Mouse (Mus musculus) G1E (cell line): ENCODE measurements around the gene Gm27027. TPM values are rescaled to one million over a fixed set of nuclear protein-coding genes. Genes with fewer than 3 reads are reported as not detected.

ENCODE experiments used
- ATAC-seq: 2 replicates; pipeline ENCODE4 v1.8.0; 2016; ENCODE audit warnings: mild to moderate bottlenecking; ENCODE audit not compliant: insufficient number of reproducible peaks, poor library complexity, low FRiP score, severe bottlenecking; ENCODE audit errors: extremely low read depth
- DNase-seq: peaks from one replicate; pipeline ENCODE4 v3.0.0; 2012; ENCODE audit warnings: low spot score
- H3K27me3 ChIP-seq: 2 replicates; pipeline ENCODE4 v1.6.1; 2012; ENCODE audit warnings: mild to moderate bottlenecking, low read length, inconsistent platforms; ENCODE audit not compliant: insufficient read depth
- H3K36me3 ChIP-seq: replicated peaks from 2 replicates; pipeline ENCODE3; 2012; ENCODE audit warnings: mild to moderate bottlenecking, inconsistent platforms
- H3K4me1 ChIP-seq: 2 replicates; pipeline ENCODE4 v1.6.1; 2012; ENCODE audit warnings: low read depth, low read length, inconsistent platforms, mixed read lengths; ENCODE audit not compliant: insufficient read depth
- H3K4me3 ChIP-seq: 2 replicates; pipeline ENCODE4 v1.5.1; 2012; ENCODE audit warnings: low read depth, mild to moderate bottlenecking, inconsistent platforms, low read length, moderate library complexity, mixed read lengths
- H3K9me3 ChIP-seq: replicated peaks from 2 replicates; pipeline ENCODE4 v1.6.1; 2012; ENCODE audit warnings: inconsistent platforms
- CTCF ChIP-seq: IDR thresholded peaks from 2 replicates; pipeline ENCODE4 v1.5.1; 2012; ENCODE audit warnings: low read depth, low read length, inconsistent platforms, mixed read lengths
- GATA1 ChIP-seq: IDR thresholded peaks from 2 replicates; pipeline ENCODE4 v1.6.1; 2012; ENCODE audit warnings: borderline replicate concordance, low read length, inconsistent platforms, mixed read lengths
- GATA2 ChIP-seq: IDR thresholded peaks from 2 replicates; pipeline ENCODE4 v1.6.1; 2012; ENCODE audit warnings: low read depth, low read length, inconsistent platforms, borderline replicate concordance
- POLR2AphosphoS5 ChIP-seq: IDR thresholded peaks from 2 replicates; pipeline ENCODE4 v1.6.1; 2012; ENCODE audit warnings: low read depth, low read length, inconsistent platforms; ENCODE audit not compliant: insufficient replicate concordance
- TAL1 ChIP-seq: conservative IDR thresholded peaks from 2 replicates; pipeline ENCODE4 v1.6.1; 2012; ENCODE audit warnings: low read depth, low read length, inconsistent platforms, mixed read lengths
- polyA plus RNA-seq: library from polyadenylated mRNA; stranded (reverse); fragments of >175 nt; gene quantifications from 2 replicates; pipeline ENCODE4 v1.2.3, GENCODE M21; 2012
- total RNA-seq, 2 experiments: library from RNA; stranded (forward) in 1 of 2; stranded (reverse) in 1 of 2; fragments of 200-1000 nt in 1 of 2; fragments of >200 nt in 1 of 2; fragmentation: Nextera tagmentation in 1 of 2; gene quantifications; 2 replicates each; pipeline ENCODE4 v1.2.3; 2014 to 2017

Gene Gm27027
- total and polyA plus RNA-seq, 3 experiments, result not detected

DNA sequence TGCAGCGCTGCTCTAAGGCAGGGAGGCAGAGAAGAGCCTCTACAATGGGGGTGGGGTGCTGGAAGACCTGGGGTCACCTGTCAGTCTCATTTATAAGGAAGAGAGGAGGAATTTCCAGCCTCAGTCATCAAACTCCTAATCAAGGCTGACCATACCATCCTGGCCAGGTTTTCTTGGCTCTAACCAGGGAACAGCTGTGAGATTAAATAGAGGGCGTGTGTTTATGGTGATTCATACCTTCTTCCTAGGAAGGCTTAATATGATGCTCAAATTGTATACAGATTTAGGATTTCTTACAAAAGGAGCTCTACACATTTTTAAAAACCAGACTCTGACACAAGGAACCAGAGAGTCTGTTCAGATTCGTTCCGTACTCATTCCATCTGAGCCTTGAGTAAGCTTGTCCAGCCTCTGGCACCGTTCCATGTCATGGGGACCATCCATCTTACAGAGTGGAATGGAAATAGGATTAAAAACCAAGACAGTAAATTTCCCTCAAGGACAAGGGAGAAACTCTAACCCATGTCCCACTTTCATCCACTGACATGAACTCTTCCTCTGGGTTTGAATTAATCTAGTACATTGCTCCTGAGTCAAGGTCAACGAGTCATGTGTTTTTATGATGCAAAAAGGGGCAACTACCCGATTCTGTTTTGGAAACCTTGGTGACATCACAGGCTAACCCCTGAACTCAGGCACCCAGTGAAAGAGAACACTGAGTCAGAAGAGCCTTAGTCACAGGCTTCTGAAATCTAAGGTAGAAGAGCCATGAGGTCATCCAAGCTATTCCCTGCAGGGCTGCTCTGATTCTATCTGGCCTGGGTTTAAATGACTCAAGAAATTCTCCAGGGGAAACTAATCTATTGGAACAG is 16.7 kb downstream of the Gm27027 start:
- ATAC-seq, result no peak
- no peaks in the 10 kb centered on the region for H3K9me3 ChIP-seq
- no peak for DNase-seq

DNA sequence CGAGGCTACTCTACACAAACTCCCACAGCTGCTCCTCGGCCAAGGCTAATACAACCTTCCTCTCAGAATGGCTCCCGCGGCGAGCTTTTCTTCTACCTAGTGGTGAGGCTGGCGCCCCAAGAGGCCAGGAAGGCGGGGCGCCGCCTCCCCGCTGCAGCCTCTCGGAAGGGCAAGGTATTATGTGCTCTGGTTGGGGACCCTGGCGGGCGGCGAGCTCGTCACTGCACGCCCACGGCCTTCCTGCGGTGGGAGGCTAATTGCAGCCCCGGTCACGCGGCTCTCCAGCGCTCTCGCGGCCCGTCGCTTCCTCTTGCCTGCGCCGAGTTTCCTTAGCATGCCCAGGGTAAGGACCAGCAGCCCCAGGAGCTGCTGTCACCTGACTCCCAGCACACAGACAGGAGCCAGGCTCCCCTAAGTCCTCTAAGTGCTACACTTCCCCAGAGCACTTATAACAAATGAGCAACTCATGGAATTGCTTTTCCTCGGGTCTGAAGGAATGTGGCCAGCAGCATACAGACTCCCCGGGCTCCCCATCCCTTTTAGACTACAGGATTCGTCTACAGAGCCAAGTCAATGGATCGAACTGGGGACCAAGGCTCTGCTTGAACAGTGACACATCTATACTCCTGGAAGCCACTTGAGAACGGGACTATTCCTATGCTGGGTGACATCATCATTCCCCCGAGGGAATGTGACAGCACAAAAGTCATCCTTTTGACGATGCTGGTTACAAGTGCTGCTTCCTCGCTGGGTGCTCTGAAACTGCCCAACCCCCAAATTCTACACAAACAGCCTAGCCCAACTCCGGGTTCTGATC is 19.5 kb downstream of the Gm27027 start:
- Histone ChIP-seq H3K27me3 (peaks cover 6% of the 10 kb centered on the region), H3K4me1 (no peaks in the 10 kb centered on the region), H3K36me3 (peaks cover 32% of the 10 kb centered on the region), H3K9me3 (no peaks in the 10 kb centered on the region), H3K4me3 (no peak overlapping the region)
- TF ChIP-seq GATA2 (no peak), GATA1 (no peak), CTCF (no peak), TAL1 (no peak)
- no peak for ATAC-seq
- DNase-seq, result no peak

More for the DNA sequence above, 16.7 kb downstream of the Gm27027 start:
- Histone ChIP-seq H3K4me1 (no peaks in the 10 kb centered on the region), H3K4me3 (no peak overlapping the region), H3K36me3 (peaks cover 59% of the 10 kb centered on the region), H3K27me3 (no peaks in the 10 kb centered on the region)
- TF ChIP-seq TAL1 (no peak), GATA2 (no peak), CTCF (no peak)

DNA sequence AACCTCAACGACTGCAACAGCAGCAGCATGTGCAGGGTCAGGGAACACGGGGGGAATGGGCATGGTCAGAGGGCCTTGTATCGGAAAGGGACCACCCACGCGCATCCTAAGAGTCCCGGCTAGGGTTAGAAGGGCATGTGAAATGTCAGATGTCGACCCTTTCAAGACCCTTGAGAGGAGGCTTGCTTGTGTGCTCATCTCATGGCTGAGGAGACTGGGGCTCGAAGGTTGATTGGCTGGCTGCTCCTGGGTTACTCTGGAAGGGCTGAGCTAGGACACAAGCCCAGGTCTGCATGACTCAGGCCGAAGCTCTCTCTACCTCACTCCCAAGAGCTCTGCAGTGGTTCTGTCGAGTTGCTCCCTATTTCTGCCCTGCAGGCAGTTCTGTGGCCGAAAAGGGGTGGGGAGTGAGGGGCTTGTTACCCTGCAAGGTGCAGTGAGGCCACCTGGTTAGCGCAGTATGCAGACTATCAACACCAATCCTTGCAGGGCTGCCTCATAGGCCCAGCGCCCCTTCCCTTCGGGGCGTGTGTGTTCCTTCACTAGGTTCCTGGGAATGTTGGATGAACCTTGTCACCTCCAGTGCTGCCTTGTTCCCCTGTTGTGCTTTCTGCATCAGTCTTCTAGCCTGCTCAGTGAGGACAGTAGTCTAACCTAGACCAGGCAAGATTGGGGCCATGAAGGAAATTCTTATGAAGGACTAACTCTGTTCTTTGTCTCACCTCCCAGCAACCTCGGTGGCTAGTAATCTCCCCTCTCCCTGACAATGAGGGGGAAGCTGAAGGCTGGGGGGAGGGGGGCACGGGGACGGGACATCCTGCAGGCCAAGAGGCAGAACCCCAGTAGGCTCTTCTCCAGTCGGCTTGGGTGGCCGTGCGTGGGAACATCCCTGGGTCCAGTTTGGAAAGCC is 20.4 kb downstream of the Gm27027 start:
- TF ChIP-seq GATA2 (no peak), TAL1 (no peak), POLR2AphosphoS5 (no peak), GATA1 (no peak), CTCF (no peak)
- no peak overlapping the region for H3K4me3 ChIP-seq

DNA sequence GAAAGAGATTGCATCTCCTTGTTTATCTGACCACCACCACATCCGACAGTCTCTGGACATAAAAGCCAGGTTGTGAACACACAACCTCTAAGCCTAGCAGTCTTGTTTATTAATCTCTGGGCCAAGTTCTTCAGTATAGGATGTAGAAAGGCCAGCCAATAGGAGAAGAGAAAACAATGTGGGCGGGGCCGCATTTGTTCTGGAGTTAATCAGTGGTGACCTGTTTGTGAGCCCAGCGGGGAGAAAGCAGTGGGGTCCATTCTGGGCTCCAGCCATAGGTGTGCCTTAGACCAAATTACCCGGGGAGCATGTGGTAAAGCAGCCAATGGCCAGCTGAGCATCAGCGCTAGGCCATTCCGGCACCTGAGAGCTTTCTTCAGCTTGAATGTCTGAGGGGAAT is 21.1 kb downstream of the Gm27027 start:
- ATAC-seq, result no peak
- no peaks in the 10 kb centered on the region for H3K9me3 ChIP-seq
- no peak for DNase-seq
- no peak for TF ChIP-seq GATA1
- TF ChIP-seq TAL1, result no peak
- no peak for TF ChIP-seq CTCF
- no peak for TF ChIP-seq POLR2AphosphoS5
- TF ChIP-seq GATA2, result no peak
- H3K27me3 ChIP-seq, result peaks cover 11% of the 10 kb centered on the region
- no peak overlapping the region for H3K4me3 ChIP-seq
- no peaks in the 10 kb centered on the region for H3K4me1 ChIP-seq
- peaks cover 16% of the 10 kb centered on the region for H3K36me3 ChIP-seq

More for the DNA sequence above, 20.4 kb downstream of the Gm27027 start:
- peaks cover 23% of the 10 kb centered on the region for H3K36me3 ChIP-seq
- no peak for ATAC-seq
- DNase-seq, result no peak
- no peaks in the 10 kb centered on the region for H3K9me3 ChIP-seq
- peaks cover 11% of the 10 kb centered on the region for H3K27me3 ChIP-seq
- no peaks in the 10 kb centered on the region for H3K4me1 ChIP-seq

DNA sequence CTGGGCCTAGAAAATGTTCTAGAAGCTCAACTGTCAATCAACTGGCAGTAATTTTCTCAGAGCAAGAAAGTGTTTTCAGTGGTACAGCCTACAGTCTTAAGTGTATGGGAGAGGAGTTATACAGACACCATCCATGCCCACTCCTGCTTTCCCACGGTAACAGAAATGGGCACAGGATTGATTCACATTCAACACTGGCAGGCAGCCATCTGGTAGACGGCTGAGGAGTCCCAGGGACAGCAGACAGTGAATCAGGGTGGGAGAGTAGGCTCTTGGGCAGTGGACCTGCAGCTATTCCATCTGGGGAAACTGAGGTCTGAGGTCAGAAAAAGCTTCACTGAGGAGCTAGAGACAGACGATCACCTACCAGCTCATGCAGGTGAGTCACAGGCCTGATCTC is 24.5 kb downstream of the Gm27027 start:
- TF ChIP-seq GATA1, result no peak
- no peak for TF ChIP-seq TAL1
- TF ChIP-seq CTCF, result no peak
- no peak for TF ChIP-seq POLR2AphosphoS5
- TF ChIP-seq GATA2, result no peak
- H3K4me3 ChIP-seq, result no peak overlapping the region
- H3K27me3 ChIP-seq, result peaks cover 11% of the 10 kb centered on the region
- no peak for ATAC-seq
- no peaks in the 10 kb centered on the region for H3K36me3 ChIP-seq
- no peaks in the 10 kb centered on the region for H3K9me3 ChIP-seq
- no peaks in the 10 kb centered on the region for H3K4me1 ChIP-seq
- no peak for DNase-seq
